Comparison of ENCODE assay signal across 9 mouse cellular contexts in genomic region chr12:91798720-91799378, GRCm38 (mm10). TPM values are rescaled to one million over a fixed set of nuclear protein-coding genes. Genes with fewer than 3 reads are reported as not detected.
DNase-seq lines count a peak whose midpoint lies in the region; ATAC-seq lines count a peak whose summit lies in the region.
"Had no signal": no experiment of that assay in that cellular context is flagged by ENCODE, and none has a peak within 500 bp of the region (broad histone marks: within the 10 kb centered on the region; RNA-seq: fewer than 3 reads in every experiment).

No protein-coding gene starts in this region.

- no peak overlapping the region for H3K4me3 ChIP-seq in liver, embryonic 16.5 days (ENCODE audit: low read depth, low read length)

- DNase-seq in cerebellum, postnatal 10 days, result peak; percentile 33 to 45
- DNase-seq in cerebellum, adult 11-12 months, result no peak
- DNase-seq in testis, postnatal 10 days (ENCODE audit: low spot score), result peak; percentile 55
- DNase-seq in testis, postnatal 14 days (ENCODE audit: low spot score), result no peak
- peak; percentile 68 for DNase-seq in thymus, postnatal 4 days
- no peak for DNase-seq in cerebellum, adult 9-11 months
- DNase-seq in natural killer cell, adult 2 months (ENCODE audit: low spot score in 2 of 2), result no peak
- DNase-seq: spleen, adult 18-20 months had no signal

- no peak overlapping the region for H3K27ac ChIP-seq in liver, embryonic 16.5 days (ENCODE audit: low read length)

- 36% methylated on average over 6 of the region's 6 CpGs for WGBS in liver, embryonic 16.5 days (ENCODE audit: insufficient replicate concordance)

- ATAC-seq in liver, embryonic 16.5 days (ENCODE audit: low read depth), result 0 out of 2 replicates have a peak, but pooled peaks have one; percentile 32

- H3K36me3 ChIP-seq in liver, embryonic 16.5 days (ENCODE audit: control insufficient read depth, insufficient read depth), result no peaks in the 10 kb centered on the region

- H3K4me1 ChIP-seq in liver, embryonic 16.5 days (ENCODE audit: control insufficient read depth, low read depth, low read length), result no peaks in the 10 kb centered on the region

- no peak overlapping the region for H3K9ac ChIP-seq in liver, embryonic 16.5 days (ENCODE audit: low read depth, low read length)

- no peak overlapping the region for H3K4me2 ChIP-seq in liver, embryonic 16.5 days (ENCODE audit: low read depth, low read length)

- H3K9me3 ChIP-seq in liver, embryonic 16.5 days (replicated peaks; ENCODE audit: control insufficient read depth, low read length), result no peaks in the 10 kb centered on the region

- H3K27me3 ChIP-seq in liver, embryonic 16.5 days (ENCODE audit: control insufficient read depth, insufficient read depth, low read depth, low read length), result no peaks in the 10 kb centered on the region

RNA-seq across cellular contexts. Expression of gene Ston2, which starts 10.7 kb away (rescaled TPM):
- polyA plus RNA-seq in liver, embryonic 16.5 days (2015; fragmentation: Nextera tagmentation; extraction: Ambion mirVana), result 10.6 and 10.8 TPM in 2 replicates

RNA-seq across cellular contexts. Expression of gene Sel1l, which starts 50.1 kb away (rescaled TPM):
- 43.8 and 44.4 TPM in 2 replicates for polyA plus RNA-seq in liver, embryonic 16.5 days (2015; fragmentation: Nextera tagmentation; extraction: Ambion mirVana)

Comparison
In these comparisons a context has a peak if more than half of its experiments do, and no peak if none do; other contexts are left out.
1. DNase-seq: peak in cerebellum, postnatal 10 days (2 of 2), testis, postnatal 10 days (single experiment) and thymus, postnatal 4 days (single experiment); none in cerebellum, adult 11-12 months (single experiment), testis, postnatal 14 days (single experiment), cerebellum, adult 9-11 months (single experiment) and natural killer cell, adult 2 months (0 of 2).